Mouse (Mus musculus) ovary, adult 18-20 months (tissue): ENCODE data around the gene Gm14434.
"Not testable (repeated sequence)": the region's sequence is repeated elsewhere in the genome, so short reads cannot be mapped to it uniquely, and the experiment has no call there.

Experiments used
- DNase-seq: peaks from one replicate; pipeline ENCODE4 v3.0.0; 2022; ENCODE audit warnings: low spot score, mixed read lengths

The Gm14434 gene

GRCm38 (mm10) chr2:176486683-176487082 is at the start of gene Gm14434:
TSS of gene Gm14434 (minus strand) at chr2:176486783.
- DNase-seq: not testable (repeated sequence)

- DNase-seq: not testable (repeated sequence)
Measured at GRCm38 (mm10) chr2:176520756-176521155, 34.2 kb upstream of the Gm14434 start, which contains the start of gene Zfp967. TSS of gene Zfp967 (plus strand) at chr2:176521056.

- not testable (repeated sequence) for DNase-seq
Measured at GRCm38 (mm10) chr2:176423294-176423693, 63.3 kb downstream of the Gm14434 start, which contains the start of gene Gm14435. TSS of gene Gm14435 (plus strand) at chr2:176423594.
